Mouse (Mus musculus): ENCODE data around the gene Sprtn.

GRCm38 (mm10) chr8:124936699-124937098 is 39.0 kb downstream of the Sprtn start:
- TF ChIP-seq CTCF (IDR thresholded peaks at IDR 0.05) (no peak), EP300 (IDR thresholded peaks at IDR 0.05) (no peak)
